Mouse (Mus musculus): Measurements from ENCODE around the gene Rrad. TPM values are rescaled to one million over a fixed set of nuclear protein-coding genes. Genes with fewer than 3 reads are reported as not detected.
"Not testable (repeated sequence)": the region's sequence is repeated elsewhere in the genome, so short reads cannot be mapped to it uniquely, and the experiment has no call there.

Gene Rrad
- 0.36 and 0.42 TPM in 2 replicates for polyA plus RNA-seq (2012; rRNA removed)

DNA sequence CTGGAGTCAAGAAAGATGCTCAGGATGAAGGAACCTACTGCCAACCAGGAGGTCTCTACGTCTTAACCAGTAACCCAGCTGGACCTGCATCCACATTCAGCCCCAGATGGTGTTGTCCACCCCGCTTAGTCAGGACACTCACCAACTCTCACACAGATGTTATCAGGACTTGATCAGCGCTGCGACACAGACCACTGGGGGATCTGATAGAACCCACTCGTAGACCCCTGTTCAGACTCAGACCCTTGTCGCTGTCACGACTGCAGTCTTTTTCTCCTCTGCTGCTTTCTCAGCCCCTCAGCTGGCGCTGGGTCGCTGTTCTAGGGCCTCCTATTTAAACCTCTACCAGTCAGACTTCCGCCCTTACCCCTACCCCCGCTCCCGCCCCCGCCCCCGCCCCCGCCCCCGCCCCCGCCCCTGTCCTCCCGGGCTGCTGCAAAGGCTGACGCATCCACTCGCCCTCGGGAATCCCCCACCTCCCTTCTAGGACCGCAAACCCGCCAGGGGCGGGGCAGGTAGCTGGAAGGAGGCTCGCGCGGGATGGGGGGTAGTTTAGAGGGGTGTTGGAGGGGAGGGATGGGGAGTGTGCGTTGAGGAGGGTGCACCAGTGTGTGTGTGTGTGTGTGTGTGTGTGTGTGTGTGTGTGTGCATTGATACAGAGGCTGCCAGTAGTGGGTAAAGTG, at the start of gene Rrad:
Gene Rrad (minus strand): TSS at position 347 of the 683 bp plus-strand sequence.
- Histone ChIP-seq H3K36me3 (ENCODE audit: control insufficient read depth, insufficient read depth, low read length) (no peaks in the 10 kb centered on the region), H3K27ac (ENCODE audit: control insufficient read depth, insufficient read depth, low read depth, low read length) (no peak within 1 kb of the TSS), H3K4me3 (ENCODE audit: control insufficient read depth, low read depth, low read length) (peak within 1 kb of the TSS; percentile 23), H3K4me1 (ENCODE audit: control insufficient read depth, insufficient read depth, low read length) (peaks cover 18% of the 10 kb centered on the region), H3K27me3 (ENCODE audit: control insufficient read depth, insufficient read depth, low read length) (no peaks in the 10 kb centered on the region)
- TF ChIP-seq CTCF (IDR thresholded peaks at IDR 0.05; ENCODE audit: control insufficient read depth, insufficient read depth, insufficient replicate concordance, low read depth, low read length) (no peak), POLR2A (IDR thresholded peaks at IDR 0.05; ENCODE audit: control insufficient read depth, low read depth, low read length) (no peak)

DNA sequence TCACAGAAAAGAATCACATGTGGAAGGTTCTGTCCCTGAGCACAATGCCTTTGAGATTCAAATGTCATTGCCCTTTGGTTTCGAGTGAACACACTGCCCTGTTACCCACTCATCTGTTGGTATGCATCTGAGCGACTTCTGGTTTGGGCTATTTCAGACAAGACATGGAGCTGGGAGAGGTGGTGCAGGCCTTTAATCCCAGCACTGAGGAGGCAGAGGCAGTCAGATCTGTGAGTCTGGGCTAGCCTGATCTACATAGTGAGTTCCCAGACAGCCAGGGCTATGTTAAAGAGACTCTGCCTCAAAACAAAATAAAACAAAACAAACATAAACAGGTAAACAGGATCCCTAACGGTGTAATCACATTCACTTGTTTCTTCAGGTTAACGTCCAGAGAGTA, 24.5 kb upstream of the Rrad start:
- no peaks in the 10 kb centered on the region for H3K27me3 ChIP-seq (ENCODE audit: control insufficient read depth, insufficient read depth, low read length)
- no peaks in the 10 kb centered on the region for H3K36me3 ChIP-seq (ENCODE audit: control insufficient read depth, insufficient read depth, low read length)
- H3K27ac ChIP-seq (ENCODE audit: control insufficient read depth, insufficient read depth, low read depth, low read length): no peak overlapping the region
- TF ChIP-seq CTCF (IDR thresholded peaks at IDR 0.05; ENCODE audit: control insufficient read depth, insufficient read depth, insufficient replicate concordance, low read depth, low read length): no peak
- TF ChIP-seq POLR2A (IDR thresholded peaks at IDR 0.05; ENCODE audit: control insufficient read depth, low read depth, low read length): no peak
- no peaks in the 10 kb centered on the region for H3K4me1 ChIP-seq (ENCODE audit: control insufficient read depth, insufficient read depth, low read length)
- no peak overlapping the region for H3K4me3 ChIP-seq (ENCODE audit: control insufficient read depth, low read depth, low read length)

DNA sequence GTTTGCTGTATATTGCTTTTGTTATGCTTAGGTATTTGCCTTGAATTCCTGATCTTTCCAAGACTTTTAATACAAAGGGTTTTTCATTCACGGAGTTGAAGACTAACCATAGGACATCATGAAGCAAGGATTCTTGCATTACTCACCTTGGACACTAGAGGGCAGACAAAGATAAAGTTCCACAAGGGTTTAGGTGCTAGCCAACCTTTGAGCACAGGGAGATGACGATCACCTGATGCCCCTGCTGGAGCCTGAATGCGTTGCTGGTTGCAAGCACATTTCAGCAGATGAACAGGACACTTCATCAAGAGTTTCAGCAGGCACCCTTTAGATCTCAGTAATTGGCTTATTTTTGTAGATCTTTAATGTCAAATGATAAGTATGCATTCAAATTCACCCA, 23.9 kb upstream of the Rrad start:
- no peak for TF ChIP-seq POLR2A (IDR thresholded peaks at IDR 0.05; ENCODE audit: control insufficient read depth, low read depth, low read length)
- peak; percentile 53; the same call in 1 of the 2 replicates for TF ChIP-seq CTCF (IDR thresholded peaks at IDR 0.05; ENCODE audit: control insufficient read depth, insufficient read depth, insufficient replicate concordance, low read depth, low read length)
- Histone ChIP-seq H3K36me3 (ENCODE audit: control insufficient read depth, insufficient read depth, low read length) (no peaks in the 10 kb centered on the region), H3K27me3 (ENCODE audit: control insufficient read depth, insufficient read depth, low read length) (no peaks in the 10 kb centered on the region), H3K4me1 (ENCODE audit: control insufficient read depth, insufficient read depth, low read length) (no peaks in the 10 kb centered on the region), H3K4me3 (ENCODE audit: control insufficient read depth, low read depth, low read length) (no peak overlapping the region), H3K27ac (ENCODE audit: control insufficient read depth, insufficient read depth, low read depth, low read length) (no peak overlapping the region)

DNA sequence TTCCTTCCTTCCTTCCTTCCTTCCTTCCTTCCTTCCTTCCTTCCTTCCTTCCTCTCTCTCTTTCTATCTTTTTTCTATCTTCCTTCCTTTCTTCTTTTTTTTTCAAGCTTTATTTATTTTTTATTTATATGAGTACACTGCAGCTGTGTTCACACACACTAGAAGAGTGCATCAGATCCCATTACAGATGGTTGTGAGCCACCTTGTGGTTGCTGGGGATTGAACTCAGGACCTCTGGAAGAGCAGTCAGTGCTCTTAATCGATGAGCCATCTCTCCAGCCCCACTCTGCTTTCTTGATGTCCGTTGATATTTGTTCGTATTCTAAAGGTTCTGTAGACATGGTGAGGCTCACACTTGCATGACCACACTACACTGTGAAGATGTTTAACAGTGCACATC, 13.1 kb upstream of the Rrad start:
- peaks cover 14% of the 10 kb centered on the region for H3K4me1 ChIP-seq (ENCODE audit: control insufficient read depth, insufficient read depth, low read length)
- not testable (repeated sequence) for H3K36me3 ChIP-seq (ENCODE audit: control insufficient read depth, insufficient read depth, low read length); H3K27ac ChIP-seq (ENCODE audit: control insufficient read depth, insufficient read depth, low read depth, low read length); H3K4me3 ChIP-seq (ENCODE audit: control insufficient read depth, low read depth, low read length); H3K27me3 ChIP-seq (ENCODE audit: control insufficient read depth, insufficient read depth, low read length)

DNA sequence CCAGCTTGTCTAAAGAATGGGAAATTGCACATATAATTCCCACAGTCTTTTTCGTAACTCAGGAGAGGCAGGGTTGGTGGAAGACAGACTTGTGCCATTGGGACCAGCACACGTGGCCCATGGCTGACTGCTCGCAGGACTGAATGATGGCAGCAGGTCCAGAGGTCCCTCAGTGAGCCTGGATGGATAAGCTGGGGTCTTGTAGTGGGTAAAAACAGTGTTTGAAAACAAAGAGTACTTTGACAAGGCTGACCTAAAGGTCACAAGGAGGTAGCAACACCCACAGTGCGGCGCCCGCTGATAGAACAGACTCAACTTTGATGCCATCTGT, 11.2 kb upstream of the Rrad start:
- H3K4me3 ChIP-seq (ENCODE audit: control insufficient read depth, low read depth, low read length): peak overlapping the region; percentile 95
- TF ChIP-seq POLR2A (IDR thresholded peaks at IDR 0.05; ENCODE audit: control insufficient read depth, low read depth, low read length): no peak
- no peak for TF ChIP-seq CTCF (IDR thresholded peaks at IDR 0.05; ENCODE audit: control insufficient read depth, insufficient read depth, insufficient replicate concordance, low read depth, low read length)
- H3K27ac ChIP-seq (ENCODE audit: control insufficient read depth, insufficient read depth, low read depth, low read length): peak overlapping the region; percentile 78; the same call in 1 of the 2 replicates

DNA sequence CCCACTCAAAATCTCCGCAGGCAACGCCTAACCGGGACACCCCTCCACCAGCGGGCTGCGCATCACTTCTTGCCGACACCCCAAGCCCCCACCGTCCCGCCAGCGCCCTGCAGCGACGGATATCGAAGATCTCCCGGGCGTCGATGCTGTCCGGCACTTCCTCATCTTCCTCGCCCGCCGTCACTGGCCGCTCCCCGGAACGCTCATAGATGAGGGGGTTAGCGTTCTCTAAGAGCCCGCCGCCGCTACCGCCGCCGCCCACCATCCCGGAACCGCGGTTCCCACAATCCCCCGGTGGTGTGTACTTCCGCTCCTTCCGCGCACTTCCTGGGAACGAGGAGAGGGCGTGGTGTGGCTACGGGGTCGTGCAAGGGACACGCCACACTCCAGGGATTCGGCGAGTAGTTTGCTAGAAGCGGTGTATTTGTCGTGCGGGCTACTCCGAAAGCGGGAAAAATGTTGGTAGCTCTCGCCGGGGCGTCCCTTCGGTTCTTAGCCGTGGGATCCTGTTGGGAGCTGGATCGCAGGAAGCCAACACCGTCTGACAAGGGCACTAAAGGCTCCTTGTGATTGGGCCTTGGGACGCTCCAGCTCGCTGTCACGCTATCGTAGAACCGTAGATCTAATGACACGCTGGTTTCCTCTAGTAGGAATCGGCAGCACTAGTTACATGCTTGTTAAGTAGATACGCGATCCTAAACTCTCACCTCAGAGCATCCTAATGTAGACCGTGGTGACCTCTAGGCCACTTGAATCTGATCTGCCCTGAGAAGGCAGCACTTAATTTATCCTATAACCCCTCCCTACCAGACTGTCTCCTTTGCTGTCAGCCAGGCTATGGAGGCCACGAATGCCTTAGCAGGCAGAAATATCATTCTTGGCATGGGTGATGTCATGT, 10.5 kb upstream of the Rrad start, which contains the start of gene Ciao2b:
Gene Ciao2b (minus strand): TSS at position 540 of the 898 bp plus-strand sequence.
- peaks cover 14% of the 10 kb centered on the region for H3K4me1 ChIP-seq (ENCODE audit: control insufficient read depth, insufficient read depth, low read length)
- H3K4me3 ChIP-seq (ENCODE audit: control insufficient read depth, low read depth, low read length): peak within 1 kb of the TSS; percentile 95
- H3K27ac ChIP-seq (ENCODE audit: control insufficient read depth, insufficient read depth, low read depth, low read length): peak within 1 kb of the TSS; percentile 78
- TF ChIP-seq CTCF (IDR thresholded peaks at IDR 0.05; ENCODE audit: control insufficient read depth, insufficient read depth, insufficient replicate concordance, low read depth, low read length) (no peak), POLR2A (IDR thresholded peaks at IDR 0.05; ENCODE audit: control insufficient read depth, low read depth, low read length) (peak; percentile 89)
- H3K36me3 ChIP-seq (ENCODE audit: control insufficient read depth, insufficient read depth, low read length): no peaks in the 10 kb centered on the region; the same call in 1 of the 2 replicates
- no peaks in the 10 kb centered on the region for H3K27me3 ChIP-seq (ENCODE audit: control insufficient read depth, insufficient read depth, low read length)

More for the DNA sequence above, 11.2 kb upstream of the Rrad start:
- no peaks in the 10 kb centered on the region; the same call in 1 of the 2 replicates for H3K36me3 ChIP-seq (ENCODE audit: control insufficient read depth, insufficient read depth, low read length)
- peaks cover 14% of the 10 kb centered on the region for H3K4me1 ChIP-seq (ENCODE audit: control insufficient read depth, insufficient read depth, low read length)
- H3K27me3 ChIP-seq (ENCODE audit: control insufficient read depth, insufficient read depth, low read length): no peaks in the 10 kb centered on the region

DNA sequence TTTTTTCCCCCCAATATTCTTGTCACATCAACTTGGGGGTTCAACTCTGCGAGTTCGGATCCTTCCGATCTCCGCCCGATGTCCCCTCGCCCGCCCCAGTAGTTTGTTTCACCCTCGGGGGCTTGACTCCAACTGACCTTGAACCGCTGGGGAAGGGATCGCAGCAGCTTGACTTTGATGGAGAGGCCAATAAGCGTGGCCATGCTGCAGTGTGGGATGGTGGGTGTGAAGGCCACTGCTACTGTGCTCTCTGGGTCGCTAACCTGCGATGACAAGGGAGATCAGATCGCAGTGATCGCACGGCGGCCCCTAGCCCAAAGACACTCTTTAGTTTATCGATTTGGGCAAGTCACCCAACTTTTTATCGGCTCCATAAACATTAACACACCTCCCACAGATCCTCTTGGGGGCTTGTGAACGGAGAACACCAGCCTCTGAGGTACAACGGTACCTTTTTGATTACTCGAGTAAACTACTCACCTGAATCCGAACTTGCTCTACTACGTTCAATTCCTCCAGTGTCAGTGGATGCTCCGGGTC, 9.8 kb upstream of the Rrad start:
- Histone ChIP-seq H3K27ac (ENCODE audit: control insufficient read depth, insufficient read depth, low read depth, low read length) (peak overlapping the region; percentile 15; the same call in 1 of the 2 replicates), H3K27me3 (ENCODE audit: control insufficient read depth, insufficient read depth, low read length) (no peaks in the 10 kb centered on the region), H3K4me1 (ENCODE audit: control insufficient read depth, insufficient read depth, low read length) (peaks cover 14% of the 10 kb centered on the region), H3K4me3 (ENCODE audit: control insufficient read depth, low read depth, low read length) (peak overlapping the region; percentile 95), H3K36me3 (ENCODE audit: control insufficient read depth, insufficient read depth, low read length) (no peaks in the 10 kb centered on the region; the same call in 1 of the 2 replicates)
- no peak for TF ChIP-seq POLR2A (IDR thresholded peaks at IDR 0.05; ENCODE audit: control insufficient read depth, low read depth, low read length)
- TF ChIP-seq CTCF (IDR thresholded peaks at IDR 0.05; ENCODE audit: control insufficient read depth, insufficient read depth, insufficient replicate concordance, low read depth, low read length): no peak
